Mouse (Mus musculus) bone marrow, adult 2 months (tissue): ENCODE data around the gene Paxip1. TPM values are rescaled to one million over a fixed set of nuclear protein-coding genes. Genes with fewer than 3 reads are reported as not detected.

Experiments used
- H3K27ac ChIP-seq: fragments of 200-500 bp; 2 replicates; pipeline ENCODE4 v1.5.1; 2012; ENCODE audit warnings: low read depth, mild to moderate bottlenecking, control low read depth, inconsistent platforms, low read length; ENCODE audit not compliant: control insufficient read depth, poor library complexity, insufficient read depth
- H3K4me1 ChIP-seq: fragments of 200-500 bp; 2 replicates; pipeline ENCODE4 v1.6.1; 2011; ENCODE audit warnings: low read length; ENCODE audit not compliant: control insufficient read depth, insufficient read depth
- H3K4me3 ChIP-seq: fragments of 200-500 bp; replicated peaks from 2 replicates; pipeline ENCODE3; 2011; ENCODE audit warnings: mild to moderate bottlenecking, low read depth, low read length, control low read depth; ENCODE audit not compliant: control insufficient read depth
- CTCF ChIP-seq: fragments of 200-500 bp; IDR thresholded peaks from 2 replicates; pipeline ENCODE4 v1.5.1; 2011; ENCODE audit warnings: low read length, control low read depth; ENCODE audit not compliant: control insufficient read depth, insufficient read depth
- POLR2A ChIP-seq: fragments of 200-500 bp; IDR thresholded peaks from 2 replicates; pipeline ENCODE4 v1.6.1; 2011; ENCODE audit warnings: low read depth, mild to moderate bottlenecking, control low read depth, low read length, borderline replicate concordance; ENCODE audit not compliant: control insufficient read depth
- WGBS: fragments of 180-500 bp; shearing (Covaris S2); methylation state at CpG from one replicate; pipeline ENCODE4 v1.1.7; 2018; 5-methylcytosine and 5-hydroxymethylcytosine counted together
- polyA plus RNA-seq: library from polyadenylated mRNA; stranded (reverse); fragments of >200 nt; gene quantifications from 2 replicates; pipeline ENCODE4 v1.2.4, GENCODE M21; 2011; ENCODE audit warnings: low replicate concordance; ENCODE audit not compliant: missing spikeins, insufficient read depth, insufficient read length

Paxip1 gene
- polyA plus RNA-seq, 1 experiment, result 47.0 TPM

- WGBS, result 58% methylated on average over 9 of the region's 9 CpGs
- H3K4me3 ChIP-seq, result no peak overlapping the region
- H3K27ac ChIP-seq, result no peak overlapping the region
- no peaks in the 10 kb centered on the region; the same call in 1 of the 2 replicates for H3K4me1 ChIP-seq
- TF ChIP-seq POLR2A, result no peak
- TF ChIP-seq CTCF, result no peak
Measured at GRCm38 (mm10) chr5:27792531-27793205, 1.2 kb upstream of the Paxip1 start.

DNA sequence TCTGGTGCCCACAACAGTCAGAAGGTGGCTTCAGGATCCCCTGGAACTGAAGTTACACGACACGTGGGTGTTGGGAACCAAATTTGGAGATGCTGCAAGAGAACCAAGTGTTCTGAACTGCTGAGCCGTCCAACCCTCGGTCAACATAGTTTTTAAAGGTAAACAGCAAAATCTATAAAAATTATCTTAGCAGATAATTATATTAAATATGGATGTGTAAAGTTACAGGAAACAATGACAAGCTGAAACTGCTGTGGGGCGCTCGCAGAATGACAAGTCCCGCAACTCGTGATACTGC, 631 bp upstream of the Paxip1 start:
- 19% methylated on average over 8 of the region's 8 CpGs for WGBS
- H3K27ac ChIP-seq, result peak overlapping the region; percentile 97
- TF ChIP-seq CTCF (no peak), POLR2A (no peak)
- no peaks in the 10 kb centered on the region; the same call in 1 of the 2 replicates for H3K4me1 ChIP-seq
- H3K4me3 ChIP-seq, result peak overlapping the region; percentile 74

DNA sequence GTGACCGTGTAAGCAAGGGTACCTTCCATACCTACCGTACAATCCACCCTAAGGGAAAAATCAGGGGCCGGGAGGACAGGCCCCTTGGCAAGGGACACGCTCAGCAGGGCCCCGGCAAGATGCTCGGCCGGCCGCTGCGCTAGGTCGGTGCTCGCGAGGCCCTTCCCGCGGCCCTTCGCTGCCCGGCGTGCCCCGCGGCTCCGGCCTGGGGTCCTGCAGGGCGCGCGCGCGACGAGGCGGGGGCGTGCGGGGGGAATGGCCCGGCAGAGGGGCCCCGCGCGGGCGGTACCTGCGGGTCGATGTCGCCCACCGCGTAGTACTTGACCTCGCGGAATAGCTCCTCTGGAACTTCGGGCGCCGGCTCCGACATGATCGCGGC, 592 bp downstream of the Paxip1 start:
- TF ChIP-seq POLR2A (no peak), CTCF (no peak)
- H3K27ac ChIP-seq, result peak overlapping the region; percentile 97
- H3K4me1 ChIP-seq, result no peaks in the 10 kb centered on the region; the same call in 1 of the 2 replicates
- under 1% methylated on average over 47 of the region's 47 CpGs for WGBS
- H3K4me3 ChIP-seq, result peak overlapping the region; percentile 74

- 21% methylated on average over 21 of the region's 21 CpGs for WGBS
- H3K27ac ChIP-seq, result peak overlapping the region; percentile 97
- TF ChIP-seq POLR2A (no peak), CTCF (no peak)
- no peaks in the 10 kb centered on the region; the same call in 1 of the 2 replicates for H3K4me1 ChIP-seq
- H3K4me3 ChIP-seq, result peak overlapping the region; percentile 74
Measured at GRCm38 (mm10) chr5:27790086-27790909, 1.2 kb downstream of the Paxip1 start.

GRCm38 (mm10) chr5:27789586-27789985, 1.9 kb downstream of the Paxip1 start:
- no peaks in the 10 kb centered on the region; the same call in 1 of the 2 replicates for H3K4me1 ChIP-seq
- 82% methylated on average over 10 of the region's 10 CpGs for WGBS
- no peak overlapping the region for H3K27ac ChIP-seq
- peak overlapping the region; percentile 36 for H3K4me3 ChIP-seq
- TF ChIP-seq POLR2A, result no peak
- no peak for TF ChIP-seq CTCF

GRCm38 (mm10) chr5:27783381-27783780, 8.1 kb downstream of the Paxip1 start:
- Histone ChIP-seq H3K27ac (no peak overlapping the region), H3K4me1 (no peaks in the 10 kb centered on the region), H3K4me3 (no peak overlapping the region)
- 92% methylated on average over 9 of the region's 9 CpGs for WGBS
- TF ChIP-seq CTCF (no peak), POLR2A (no peak)

GRCm38 (mm10) chr5:27767948-27768347, 23.5 kb downstream of the Paxip1 start:
- 86% methylated on average over 5 of the region's 5 CpGs for WGBS
- H3K27ac ChIP-seq, result no peak overlapping the region
- no peaks in the 10 kb centered on the region for H3K4me1 ChIP-seq
- TF ChIP-seq POLR2A (no peak), CTCF (no peak)
- H3K4me3 ChIP-seq, result no peak overlapping the region

DNA sequence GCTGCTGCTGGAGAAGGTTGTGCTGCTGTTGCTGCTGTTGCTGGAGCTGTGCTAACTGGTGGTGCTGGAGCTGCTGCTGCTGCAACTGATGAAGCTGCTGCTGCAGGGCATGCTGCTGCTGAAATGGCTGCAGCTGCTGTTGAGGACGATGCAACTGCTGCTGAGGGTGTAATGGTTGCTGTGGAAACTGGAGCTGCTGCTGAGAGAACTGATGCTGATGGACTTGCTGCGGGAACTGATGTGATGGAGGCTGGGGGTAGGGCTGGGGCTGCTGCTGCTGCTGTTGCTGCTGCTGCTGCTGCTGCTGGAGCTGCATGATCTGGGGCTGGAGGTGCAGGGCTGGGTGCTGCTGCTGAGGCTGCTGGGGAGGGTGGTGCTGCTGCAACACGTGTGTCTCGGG, 25.7 kb downstream of the Paxip1 start:
- TF ChIP-seq POLR2A, result no peak
- TF ChIP-seq CTCF, result no peak
- Histone ChIP-seq H3K4me1 (no peaks in the 10 kb centered on the region), H3K27ac (no peak overlapping the region; the same call in 1 of the 2 replicates), H3K4me3 (no peak overlapping the region)
- WGBS, result 87% methylated on average over 4 of the region's 4 CpGs

DNA sequence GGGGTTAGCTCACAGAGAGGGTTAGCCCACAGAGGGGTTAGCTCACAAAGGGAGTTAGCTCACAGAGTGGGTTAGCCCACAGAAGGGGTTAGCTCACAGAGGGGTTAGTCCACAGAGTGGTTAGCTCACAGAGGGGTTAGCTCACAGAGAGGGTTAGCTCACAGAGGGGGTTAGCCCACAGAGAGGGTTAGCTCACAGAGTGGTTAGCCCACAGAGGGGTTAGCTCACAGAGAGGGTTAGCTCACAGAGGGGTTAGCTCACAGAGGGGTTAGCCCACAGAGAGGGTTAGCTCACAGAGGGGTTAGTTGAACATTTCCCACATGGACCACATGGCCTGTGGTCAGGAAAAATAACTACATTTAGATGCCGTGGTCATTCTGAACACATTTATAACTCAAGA, 46.5 kb downstream of the Paxip1 start:
- no peaks in the 10 kb centered on the region for H3K4me1 ChIP-seq
- no peak overlapping the region for H3K4me3 ChIP-seq
- 63% methylated on average over 1 of the region's 1 CpGs for WGBS
- H3K27ac ChIP-seq, result no peak overlapping the region
- no peak for TF ChIP-seq CTCF
- no peak for TF ChIP-seq POLR2A
